Mouse (Mus musculus): ENCODE results near the gene Dgcr2.

GRCm38 (mm10) chr16:17828867-17829266 is 69.5 kb downstream of the Dgcr2 start:
- TF ChIP-seq POLR2A (IDR thresholded peaks at IDR 0.05; ENCODE audit: borderline replicate concordance, extremely low read depth, low read depth, low read length) = no peak
- no peak for TF ChIP-seq CTCF (IDR thresholded peaks at IDR 0.05; ENCODE audit: insufficient read depth, low read length)
